Mouse (Mus musculus): ENCODE results near the gene Camsap1.

DNA sequence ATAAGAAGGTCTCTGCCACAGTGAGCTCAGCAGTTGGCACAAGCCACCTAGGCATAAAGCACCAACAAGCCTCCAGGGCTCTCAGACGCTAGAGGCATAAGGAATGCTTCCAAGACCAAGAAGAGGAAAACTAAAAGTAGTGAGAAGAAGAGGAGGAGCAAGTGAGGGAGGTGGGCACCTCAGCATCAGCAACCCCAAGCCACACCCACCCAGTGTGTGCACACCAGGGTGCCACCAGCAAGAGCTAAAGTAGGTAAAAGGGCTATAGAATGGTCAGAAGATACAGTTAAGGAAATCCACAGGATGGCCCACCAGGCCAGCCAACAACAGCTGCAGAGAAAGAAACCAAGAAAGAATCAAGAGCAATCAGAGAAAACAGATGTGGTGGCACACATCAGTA, 28.3 kb upstream of the Camsap1 start:
- TF ChIP-seq GATA1 (IDR thresholded peaks at IDR 0.05; ENCODE audit: low read depth, low read length) (no peak), CTCF (IDR thresholded peaks at IDR 0.05 in 2 of 3, conservative IDR thresholded peaks at IDR 0.05 in 1 of 3; ENCODE audit: control insufficient read depth in 1 of 3, insufficient read depth in 1 of 3, low read depth in 2 of 3, low read length in 3 of 3, poor library complexity in 1 of 3, severe bottlenecking in 1 of 3) (no peak), UBTF (IDR thresholded peaks at IDR 0.05; ENCODE audit: borderline replicate concordance, insufficient read depth, low read depth, low read length) (no peak), ZKSCAN1 (IDR thresholded peaks at IDR 0.05; ENCODE audit: low read depth, low read length) (no peak), ELF1 (IDR thresholded peaks at IDR 0.05; ENCODE audit: low read depth, low read length) (no peak), POLR2A (IDR thresholded peaks at IDR 0.05; ENCODE audit: control insufficient read depth in 1 of 2, insufficient read depth in 1 of 2, low read depth in 1 of 2, low read length in 2 of 2, poor library complexity in 1 of 2) (no peak), EP300 (IDR thresholded peaks at IDR 0.05; ENCODE audit: low read depth in 1 of 2, low read length in 2 of 2) (no peak), MXI1 (IDR thresholded peaks at IDR 0.05; ENCODE audit: low read depth, low read length) (no peak)
